Mouse (Mus musculus) liver, embryonic 14.5 days (tissue): ENCODE data around the gene Tnpo2. TPM values are rescaled to one million over a fixed set of nuclear protein-coding genes. Genes with fewer than 3 reads are reported as not detected.
A peak's percentile ranks its signal among the peaks of the same experiment; 100 is the strongest.

ENCODE experiments used
- ATAC-seq: fragments of 200-750 bp; cut with Nextera tagmentation; 2 replicates; pipeline ENCODE4 v1.8.0; 2017; ENCODE audit warnings: moderate number of reproducible peaks, mild to moderate bottlenecking, moderate library complexity; ENCODE audit not compliant: insufficient read depth
- DNase-seq, 3 experiments: peaks; one replicate each; pipeline ENCODE4 v3.0.0-alpha.2; 2012 to 2013; ENCODE audit warnings: low read depth in 3 of 3, low spot score in 3 of 3
- H3K27ac ChIP-seq: fragments of 300-500 bp; sonication (generic); 2 replicates; pipeline ENCODE4 v1.5.1; 2014; ENCODE audit warnings: moderate library complexity, mild to moderate bottlenecking, control low read depth, inconsistent platforms
- H3K27me3 ChIP-seq: fragments of 300-500 bp; sonication (generic); 2 replicates; pipeline ENCODE4 v1.6.1; 2014; ENCODE audit warnings: mild to moderate bottlenecking, low read length, moderate library complexity; ENCODE audit not compliant: control insufficient read depth, insufficient read depth
- H3K36me3 ChIP-seq: fragments of 300-500 bp; sonication (generic); replicated peaks from 2 replicates; pipeline ENCODE4 v1.6.1; 2014; ENCODE audit warnings: low read depth; ENCODE audit not compliant: control insufficient read depth, insufficient read depth
- H3K4me1 ChIP-seq, 2 experiments: fragments of 200-500 bp in 1 of 2; fragments of 300-500 bp in 1 of 2; sonication (generic) in 1 of 2; replicated peaks; 2 replicates each; pipeline ENCODE4 v1.6.1; 2012 to 2014; ENCODE audit warnings: antibody characterized with exemption in 1 of 2, inconsistent platforms in 1 of 2, low read length in 1 of 2; ENCODE audit not compliant: control insufficient read depth in 2 of 2, insufficient read depth in 2 of 2
- H3K4me2 ChIP-seq: fragments of 300-500 bp; sonication (generic); 2 replicates; pipeline ENCODE4 v1.6.1; 2014; ENCODE audit warnings: low read depth, mild to moderate bottlenecking, control low read depth, moderate library complexity
- H3K4me3 ChIP-seq, 2 experiments: fragments of 200-500 bp in 1 of 2; fragments of 300-500 bp in 1 of 2; sonication (generic) in 1 of 2; 2 replicates each; pipeline ENCODE4 v1.5.1; 2012 to 2014; ENCODE audit warnings: low read depth in 2 of 2, low read length in 2 of 2, mild to moderate bottlenecking in 2 of 2, control low read depth in 1 of 2, inconsistent platforms in 1 of 2, moderate library complexity in 1 of 2; ENCODE audit not compliant: insufficient read depth in 1 of 2
- H3K9ac ChIP-seq: fragments of 300-500 bp; sonication (generic); replicated peaks from 2 replicates; pipeline ENCODE4 v1.6.1; 2014; ENCODE audit warnings: mild to moderate bottlenecking, control low read depth, moderate library complexity
- H3K9me3 ChIP-seq: fragments of 300-500 bp; sonication (generic); 2 replicates; pipeline ENCODE4 v1.6.1; 2016; ENCODE audit warnings: low read length, mixed read lengths; ENCODE audit not compliant: control insufficient read depth
- CTCF ChIP-seq: IDR thresholded peaks from 2 replicates; pipeline ENCODE4 v1.5.1; 2016; ENCODE audit warnings: antibody characterized with exemption, low read depth, control low read depth
- EP300 ChIP-seq: IDR thresholded peaks from 2 replicates; pipeline ENCODE4 v1.6.1; 2016; ENCODE audit warnings: antibody characterized with exemption, low read depth
- WGBS: fragments of 180-500 bp; shearing (Covaris S2); extraction: QIAGEN DNeasy Blood & Tissue Kit; methylation state at CpG from one replicate; pipeline ENCODE4 v1.1.7; 2014; ENCODE audit not compliant: insufficient replicate concordance; 5-methylcytosine and 5-hydroxymethylcytosine counted together
- polyA plus RNA-seq, 2 experiments: library from polyadenylated mRNA; depleted of rRNA in 1 of 2; stranded (reverse) in 1 of 2; unstranded in 1 of 2; fragments of >200 nt; fragmentation: Nextera tagmentation in 1 of 2; extraction: Ambion mirVana in 1 of 2; gene quantifications; 2 replicates each; pipeline versions ENCODE4 v1.2.1 to v1.2.3; 2012 to 2014

The Tnpo2 gene
- polyA plus RNA-seq (2012; rRNA removed) (24.8 and 25.2 TPM in 2 replicates), polyA plus RNA-seq (2014; fragmentation: Nextera tagmentation; extraction: Ambion mirVana) (9.9 and 10.2 TPM in 2 replicates)

DNA sequence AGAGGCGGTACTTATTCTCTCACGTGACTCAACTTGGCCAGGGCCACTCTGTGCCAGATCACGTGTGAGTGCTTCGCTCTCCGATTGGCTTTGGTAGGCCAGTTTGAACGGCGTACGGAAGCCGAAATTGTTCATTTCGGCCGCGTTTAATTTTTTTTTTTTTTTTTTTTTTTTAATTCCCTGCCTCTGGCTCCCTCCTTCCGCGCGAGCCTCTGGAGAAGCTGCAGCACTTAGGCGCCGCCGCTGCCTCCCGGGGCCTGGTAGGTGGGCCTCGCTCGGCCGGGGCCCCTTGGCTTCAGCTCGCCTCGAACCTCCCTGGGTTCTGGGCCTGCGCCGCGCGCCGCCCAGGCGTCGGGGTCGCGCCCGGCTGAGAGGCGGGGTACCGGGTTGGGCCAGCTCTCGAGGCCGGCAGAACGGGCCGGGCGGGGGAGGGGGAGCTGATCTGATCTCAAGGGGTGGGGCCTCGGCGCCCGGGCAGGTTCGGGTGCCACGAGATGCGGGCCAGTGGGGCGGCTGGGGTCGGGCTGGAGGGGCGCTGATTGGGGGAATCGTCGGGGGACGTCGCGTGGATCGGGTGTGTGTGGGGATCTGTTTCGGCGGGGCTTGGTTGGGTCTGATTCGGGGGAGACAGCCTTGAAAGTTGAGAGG, at the start of gene Tnpo2:
Tnpo2 (plus strand) TSS at position 198 of the 648 bp plus-strand sequence.
- Histone ChIP-seq H3K36me3 (peaks cover 35% of the 10 kb centered on the region), H3K4me1 (peaks cover 15 to 18% of the 10 kb centered on the region in 2 experiments)
- TF ChIP-seq CTCF (no peak), EP300 (no peak)

DNA sequence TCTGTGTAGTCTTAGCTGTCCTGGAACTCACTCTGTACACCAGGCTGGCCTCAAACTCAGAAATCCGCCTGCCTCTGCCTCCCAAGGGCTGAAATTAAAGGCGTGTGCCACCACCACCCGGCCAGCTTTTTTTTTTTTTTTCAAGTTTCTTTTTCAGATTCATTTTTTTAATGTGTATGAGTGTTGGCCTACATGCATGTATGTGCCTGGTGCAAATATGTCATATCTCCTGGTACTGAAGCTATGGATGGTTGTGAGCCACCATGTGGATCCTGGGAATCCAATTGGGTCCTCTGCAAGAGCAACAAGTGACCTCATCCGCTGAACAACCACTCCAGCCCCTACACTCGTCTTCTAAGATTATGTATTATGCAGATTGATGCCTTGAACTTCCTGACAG, 49.3 kb upstream of the Tnpo2 start:
- H3K27me3 ChIP-seq = no peaks in the 10 kb centered on the region
- H3K4me3 ChIP-seq = no peak overlapping the region
- no peak overlapping the region for H3K4me2 ChIP-seq
- H3K9me3 ChIP-seq = no peaks in the 10 kb centered on the region
- H3K27ac ChIP-seq = no peak overlapping the region
- DNase-seq (no peak), ATAC-seq (no peak)
- H3K9ac ChIP-seq = no peak overlapping the region
- peaks cover 43 to 46% of the 10 kb centered on the region in 2 experiments for H3K4me1 ChIP-seq
- WGBS = 70% methylated on average over 5 of the region's 5 CpGs
- TF ChIP-seq EP300 = no peak
- TF ChIP-seq CTCF = no peak
- H3K36me3 ChIP-seq = no peaks in the 10 kb centered on the region

More for the DNA sequence above, at the start of gene Tnpo2:
- peak within 1 kb of the TSS; percentile 88 for H3K9ac ChIP-seq
- no peaks in the 10 kb centered on the region for H3K9me3 ChIP-seq
- peak; percentile 95 to 97 (median 96) for DNase-seq
- peak within 1 kb of the TSS; percentile 75 for H3K27ac ChIP-seq
- H3K4me3 ChIP-seq = peak within 1 kb of the TSS; percentile 79 to 91
- no peaks in the 10 kb centered on the region for H3K27me3 ChIP-seq
- peak within 1 kb of the TSS; percentile 98 for H3K4me2 ChIP-seq
- ATAC-seq = peak; percentile 87
- under 1% methylated on average over 59 of the region's 59 CpGs for WGBS

DNA sequence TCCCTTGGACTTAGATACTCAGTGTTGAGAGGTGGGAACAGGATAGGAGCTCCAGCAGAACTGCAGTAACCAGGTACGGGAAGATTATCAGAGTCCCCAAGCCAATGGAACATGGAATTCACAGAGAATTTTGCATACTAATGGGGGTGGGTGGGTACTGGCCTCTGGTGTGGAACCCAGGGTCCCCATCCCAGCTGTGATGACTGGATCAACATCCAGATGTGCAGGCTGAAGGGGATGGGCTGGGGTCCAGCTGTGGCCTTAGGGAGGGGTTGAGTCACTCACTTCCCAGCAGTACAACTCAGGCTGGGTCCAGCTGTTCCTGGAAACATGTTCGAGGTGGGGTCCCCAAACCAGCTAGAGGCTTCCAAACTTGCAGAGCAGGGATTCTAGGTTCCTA, 48.8 kb upstream of the Tnpo2 start:
- Histone ChIP-seq H3K4me1 (peaks cover 40 to 43% of the 10 kb centered on the region in 2 experiments), H3K9me3 (no peaks in the 10 kb centered on the region), H3K9ac (no peak overlapping the region), H3K4me2 (no peak overlapping the region), H3K36me3 (no peaks in the 10 kb centered on the region), H3K4me3 (no peak overlapping the region), H3K27me3 (no peaks in the 10 kb centered on the region), H3K27ac (no peak overlapping the region)
- TF ChIP-seq EP300 = no peak
- TF ChIP-seq CTCF = no peak
- DNase-seq (no peak), ATAC-seq (no peak)
- WGBS = 65% methylated on average over 2 of the region's 2 CpGs

DNA sequence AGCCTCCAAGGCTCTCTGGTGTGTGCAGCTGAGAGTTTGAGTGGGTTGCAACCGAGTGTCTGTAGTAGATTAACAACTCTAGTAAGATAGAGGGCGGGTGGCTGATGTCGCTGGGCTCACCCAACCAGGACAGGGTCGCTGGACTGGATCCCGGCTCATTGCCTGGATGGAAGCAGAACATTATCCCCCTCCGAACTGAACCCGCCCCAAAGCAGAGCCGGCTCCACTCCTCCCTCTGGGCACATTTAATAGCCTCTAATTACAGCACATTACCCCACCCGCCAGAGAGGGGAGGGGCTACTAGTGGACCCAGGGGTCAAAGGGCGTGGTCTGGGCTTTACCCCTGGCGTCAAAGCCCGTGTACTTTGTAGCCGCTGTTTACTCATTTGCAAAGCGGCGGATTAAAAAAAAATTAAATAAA, 47.4 kb upstream of the Tnpo2 start:
- Histone ChIP-seq H3K9me3 (no peaks in the 10 kb centered on the region), H3K9ac (peak overlapping the region; percentile 81), H3K27me3 (no peaks in the 10 kb centered on the region), H3K4me3 (peak overlapping the region in 1 of 2 experiments; percentile 59; a peak in 3 of 4 replicates), H3K36me3 (no peaks in the 10 kb centered on the region), H3K4me2 (peak overlapping the region; percentile 88), H3K4me1 (peaks cover 37 to 38% of the 10 kb centered on the region in 2 experiments), H3K27ac (peak overlapping the region; percentile 87)
- no peak for DNase-seq
- peak; percentile 21; the same call in 1 of the 2 replicates for TF ChIP-seq EP300
- no peak for TF ChIP-seq CTCF
- 5% methylated on average over 15 of the region's 15 CpGs for WGBS
- ATAC-seq = no peak

DNA sequence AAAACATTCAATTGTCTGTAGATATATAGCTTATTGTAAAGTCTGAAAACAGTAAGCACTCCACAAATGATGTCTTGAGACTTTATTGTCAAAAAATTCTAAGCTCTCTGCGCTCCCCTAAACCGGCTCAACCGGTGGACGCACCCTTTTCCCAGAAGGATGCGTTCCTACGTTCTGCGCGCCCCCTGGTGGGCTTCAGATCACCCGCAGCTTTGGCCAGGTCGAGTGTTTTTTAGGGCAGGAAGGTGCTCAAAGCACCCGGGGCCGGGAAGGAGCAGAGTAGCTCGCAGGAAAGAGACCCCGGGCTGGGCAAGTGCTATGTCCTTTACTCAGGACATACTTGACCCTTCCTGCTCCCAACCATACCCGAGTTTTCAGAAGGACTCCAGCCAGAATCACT, 46.9 kb upstream of the Tnpo2 start:
- TF ChIP-seq CTCF (peak; percentile 96), EP300 (no peak)
- peak; percentile 88 to 94 (median 91) for DNase-seq
- no peaks in the 10 kb centered on the region for H3K36me3 ChIP-seq
- peak overlapping the region; percentile 88 for H3K4me2 ChIP-seq
- WGBS = 0% methylated on average over 15 of the region's 15 CpGs
- no peaks in the 10 kb centered on the region for H3K27me3 ChIP-seq
- peak overlapping the region; percentile 87 for H3K27ac ChIP-seq
- H3K9me3 ChIP-seq = no peaks in the 10 kb centered on the region
- H3K4me1 ChIP-seq = peaks cover 32 to 34% of the 10 kb centered on the region in 2 experiments
- ATAC-seq = peak; percentile 76
- peak overlapping the region; percentile 43 to 59 for H3K4me3 ChIP-seq
- peak overlapping the region; percentile 81 for H3K9ac ChIP-seq
